Mouse (Mus musculus): ENCODE measurements around the gene Hlx. TPM values are rescaled to one million over a fixed set of nuclear protein-coding genes. Genes with fewer than 3 reads are reported as not detected.

Gene Hlx
- total RNA-seq, 1 experiment from 2014 or later: 33.6 TPM

GRCm38 (mm10) chr1:184734067-184734830 is 1.8 kb upstream of the Hlx start:
- ATAC-seq (ENCODE audit: extremely low read depth, insufficient number of reproducible peaks, low FRiP score, poor library complexity, severe bottlenecking): no peak; the same call in 1 of the 2 replicates

GRCm38 (mm10) chr1:184733300-184734066 is 1.1 kb upstream of the Hlx start:
- no peak for ATAC-seq (ENCODE audit: extremely low read depth, insufficient number of reproducible peaks, low FRiP score, poor library complexity, severe bottlenecking)

GRCm38 (mm10) chr1:184731644-184732545 is 524 bp downstream of the Hlx start:
- ATAC-seq (ENCODE audit: extremely low read depth, insufficient number of reproducible peaks, low FRiP score, poor library complexity, severe bottlenecking): peak; percentile 9; the same call in 1 of the 2 replicates

GRCm38 (mm10) chr1:184731091-184731640 is 1.3 kb downstream of the Hlx start:
- ATAC-seq (ENCODE audit: extremely low read depth, insufficient number of reproducible peaks, low FRiP score, poor library complexity, severe bottlenecking): no peak

- no peak for ATAC-seq (ENCODE audit: extremely low read depth, insufficient number of reproducible peaks, low FRiP score, poor library complexity, severe bottlenecking)
Measured at GRCm38 (mm10) chr1:184730453-184731013, 1.9 kb downstream of the Hlx start.

GRCm38 (mm10) chr1:184729357-184730140 is 2.9 kb downstream of the Hlx start:
- ATAC-seq (ENCODE audit: extremely low read depth, insufficient number of reproducible peaks, low FRiP score, poor library complexity, severe bottlenecking): no peak

- ATAC-seq (ENCODE audit: extremely low read depth, insufficient number of reproducible peaks, low FRiP score, poor library complexity, severe bottlenecking): peak; percentile 31; the same call in 1 of the 2 replicates
Measured at GRCm38 (mm10) chr1:184728561-184729115, 3.8 kb downstream of the Hlx start.

- no peak for ATAC-seq (ENCODE audit: extremely low read depth, insufficient number of reproducible peaks, low FRiP score, poor library complexity, severe bottlenecking)
Measured at GRCm38 (mm10) chr1:184727401-184728265, 4.8 kb downstream of the Hlx start.

- ATAC-seq (ENCODE audit: extremely low read depth, insufficient number of reproducible peaks, low FRiP score, poor library complexity, severe bottlenecking): no peak
Measured at GRCm38 (mm10) chr1:184726576-184727300, 5.7 kb downstream of the Hlx start.

- ATAC-seq (ENCODE audit: extremely low read depth, insufficient number of reproducible peaks, low FRiP score, poor library complexity, severe bottlenecking): no peak
Measured at GRCm38 (mm10) chr1:184725318-184725790, 7.1 kb downstream of the Hlx start.

- no peak for ATAC-seq (ENCODE audit: extremely low read depth, insufficient number of reproducible peaks, low FRiP score, poor library complexity, severe bottlenecking)
Measured at GRCm38 (mm10) chr1:184724551-184725317, 7.7 kb downstream of the Hlx start.

GRCm38 (mm10) chr1:184723899-184724298 is 8.5 kb downstream of the Hlx start:
- no peak for ATAC-seq (ENCODE audit: extremely low read depth, insufficient number of reproducible peaks, low FRiP score, poor library complexity, severe bottlenecking)

- no peak for ATAC-seq (ENCODE audit: extremely low read depth, insufficient number of reproducible peaks, low FRiP score, poor library complexity, severe bottlenecking)
Measured at GRCm38 (mm10) chr1:184721121-184721520, 11.3 kb downstream of the Hlx start.

GRCm38 (mm10) chr1:184720162-184721025 is 12.0 kb downstream of the Hlx start:
- no peak for ATAC-seq (ENCODE audit: extremely low read depth, insufficient number of reproducible peaks, low FRiP score, poor library complexity, severe bottlenecking)

Data from neutrophil, adult 5-6 weeks (primary cell).